Mouse (Mus musculus): ENCODE measurements around the gene Rora. TPM values are rescaled to one million over a fixed set of nuclear protein-coding genes. Genes with fewer than 3 reads are reported as not detected.

The Rora gene
- polyA plus RNA-seq, 1 experiment from 2014 or later, result 5.0 TPM

GRCm38 (mm10) chr9:68656076-68656795 lies 2.6 kb downstream of the Rora start:
- Histone ChIP-seq H3K27me3 (ENCODE audit: insufficient read depth, poor library complexity, severe bottlenecking) (peaks cover 4% of the 10 kb centered on the region; the same call in 1 of the 2 replicates), H3K9me3 (no peaks in the 10 kb centered on the region), H3K27ac (no peak overlapping the region), H3K4me3 (no peak overlapping the region), H3K4me1 (peaks cover 15% of the 10 kb centered on the region; the same call in 1 of the 2 replicates), H3K36me3 (no peaks in the 10 kb centered on the region)
- no peak for DNase-seq (ENCODE audit: low spot score)
- 46% methylated on average over 5 of the region's 5 CpGs for WGBS

GRCm38 (mm10) chr9:68656796-68657130 lies 3.2 kb downstream of the Rora start:
- DNase-seq (ENCODE audit: low spot score), result no peak
- H3K27me3 ChIP-seq (ENCODE audit: insufficient read depth, poor library complexity, severe bottlenecking), result peaks cover 4% of the 10 kb centered on the region; the same call in 1 of the 2 replicates
- H3K9me3 ChIP-seq, result no peaks in the 10 kb centered on the region
- H3K36me3 ChIP-seq, result no peaks in the 10 kb centered on the region
- no peak overlapping the region for H3K27ac ChIP-seq
- H3K4me1 ChIP-seq, result peaks cover 15% of the 10 kb centered on the region; the same call in 1 of the 2 replicates
- WGBS, result 48% methylated on average over 6 of the region's 6 CpGs
- H3K4me3 ChIP-seq, result no peak overlapping the region

- Histone ChIP-seq H3K4me1 (peaks cover 14% of the 10 kb centered on the region), H3K36me3 (no peaks in the 10 kb centered on the region), H3K4me3 (no peak overlapping the region), H3K9me3 (no peaks in the 10 kb centered on the region), H3K27ac (no peak overlapping the region), H3K27me3 (ENCODE audit: insufficient read depth, poor library complexity, severe bottlenecking) (peaks cover 6% of the 10 kb centered on the region; the same call in 1 of the 2 replicates)
- no peak for DNase-seq (ENCODE audit: low spot score)
- 81% methylated on average over 3 of the region's 3 CpGs for WGBS
Measured at GRCm38 (mm10) chr9:68670731-68671130, 17.1 kb downstream of the Rora start.

GRCm38 (mm10) chr9:68672459-68672858 lies 18.9 kb downstream of the Rora start:
- Histone ChIP-seq H3K27ac (no peak overlapping the region), H3K27me3 (ENCODE audit: insufficient read depth, poor library complexity, severe bottlenecking) (peaks cover 6% of the 10 kb centered on the region; the same call in 1 of the 2 replicates), H3K36me3 (no peaks in the 10 kb centered on the region), H3K4me1 (peaks cover 14% of the 10 kb centered on the region), H3K9me3 (no peaks in the 10 kb centered on the region), H3K4me3 (no peak overlapping the region)
- DNase-seq (ENCODE audit: low spot score), result no peak
- WGBS, result 58% methylated on average over 5 of the region's 5 CpGs

- WGBS, result 72% methylated on average over 1 of the region's 1 CpGs
- no peak overlapping the region for H3K27ac ChIP-seq
- no peak for DNase-seq (ENCODE audit: low spot score)
- H3K4me1 ChIP-seq, result peaks cover 14% of the 10 kb centered on the region
- peaks cover 6% of the 10 kb centered on the region; the same call in 1 of the 2 replicates for H3K27me3 ChIP-seq (ENCODE audit: insufficient read depth, poor library complexity, severe bottlenecking)
- no peak overlapping the region for H3K4me3 ChIP-seq
- H3K36me3 ChIP-seq, result no peaks in the 10 kb centered on the region
- no peaks in the 10 kb centered on the region for H3K9me3 ChIP-seq
Measured at GRCm38 (mm10) chr9:68673221-68673620, 19.6 kb downstream of the Rora start.

- Histone ChIP-seq H3K36me3 (no peaks in the 10 kb centered on the region), H3K27ac (no peak overlapping the region), H3K4me1 (peaks cover 12% of the 10 kb centered on the region; the same call in 1 of the 2 replicates), H3K4me3 (no peak overlapping the region), H3K9me3 (no peaks in the 10 kb centered on the region), H3K27me3 (ENCODE audit: insufficient read depth, poor library complexity, severe bottlenecking) (no peaks in the 10 kb centered on the region; the same call in 1 of the 2 replicates)
- DNase-seq (ENCODE audit: low spot score), result no peak
- 85% methylated on average over 12 of the region's 12 CpGs for WGBS
Measured at GRCm38 (mm10) chr9:68679871-68680374, 26.3 kb downstream of the Rora start.

- Histone ChIP-seq H3K9me3 (no peaks in the 10 kb centered on the region), H3K27ac (no peak overlapping the region), H3K4me1 (peaks cover 31% of the 10 kb centered on the region), H3K27me3 (ENCODE audit: insufficient read depth, poor library complexity, severe bottlenecking) (no peaks in the 10 kb centered on the region; the same call in 1 of the 2 replicates), H3K36me3 (no peaks in the 10 kb centered on the region), H3K4me3 (no peak overlapping the region)
- 23% methylated on average over 3 of the region's 3 CpGs for WGBS
- DNase-seq (ENCODE audit: low spot score), result no peak
Measured at GRCm38 (mm10) chr9:68683938-68684337, 30.4 kb downstream of the Rora start.

GRCm38 (mm10) chr9:68685562-68685961 lies 32.0 kb downstream of the Rora start:
- H3K27ac ChIP-seq, result no peak overlapping the region
- peaks cover 29% of the 10 kb centered on the region for H3K4me1 ChIP-seq
- H3K9me3 ChIP-seq, result no peaks in the 10 kb centered on the region
- WGBS, result 20% methylated on average over 5 of the region's 5 CpGs
- no peak overlapping the region for H3K4me3 ChIP-seq
- H3K36me3 ChIP-seq, result no peaks in the 10 kb centered on the region
- no peak for DNase-seq (ENCODE audit: low spot score)
- peaks cover 8% of the 10 kb centered on the region for H3K27me3 ChIP-seq (ENCODE audit: insufficient read depth, poor library complexity, severe bottlenecking)

- H3K4me1 ChIP-seq, result peaks cover 29% of the 10 kb centered on the region
- no peak overlapping the region for H3K4me3 ChIP-seq
- no peaks in the 10 kb centered on the region for H3K36me3 ChIP-seq
- H3K27me3 ChIP-seq (ENCODE audit: insufficient read depth, poor library complexity, severe bottlenecking), result peaks cover 13% of the 10 kb centered on the region
- no peaks in the 10 kb centered on the region for H3K9me3 ChIP-seq
- no peak overlapping the region for H3K27ac ChIP-seq
- 58% methylated on average over 10 of the region's 10 CpGs for WGBS
- no peak for DNase-seq (ENCODE audit: low spot score)
Measured at GRCm38 (mm10) chr9:68687251-68687874, 33.8 kb downstream of the Rora start.

GRCm38 (mm10) chr9:68688151-68688550 lies 34.6 kb downstream of the Rora start:
- peaks cover 18% of the 10 kb centered on the region for H3K27me3 ChIP-seq (ENCODE audit: insufficient read depth, poor library complexity, severe bottlenecking)
- 86% methylated on average over 2 of the region's 2 CpGs for WGBS
- no peaks in the 10 kb centered on the region for H3K36me3 ChIP-seq
- DNase-seq (ENCODE audit: low spot score), result no peak
- H3K4me1 ChIP-seq, result peaks cover 30% of the 10 kb centered on the region
- H3K27ac ChIP-seq, result no peak overlapping the region
- no peak overlapping the region for H3K4me3 ChIP-seq
- no peaks in the 10 kb centered on the region for H3K9me3 ChIP-seq

- DNase-seq (ENCODE audit: low spot score), result no peak
- Histone ChIP-seq H3K27ac (no peak overlapping the region), H3K4me1 (peaks cover 31% of the 10 kb centered on the region), H3K36me3 (no peaks in the 10 kb centered on the region), H3K4me3 (no peak overlapping the region), H3K9me3 (no peaks in the 10 kb centered on the region), H3K27me3 (ENCODE audit: insufficient read depth, poor library complexity, severe bottlenecking) (peaks cover 18% of the 10 kb centered on the region)
- 46% methylated on average over 4 of the region's 4 CpGs for WGBS
Measured at GRCm38 (mm10) chr9:68689351-68689750, 35.8 kb downstream of the Rora start.

- peaks cover 32% of the 10 kb centered on the region for H3K27me3 ChIP-seq (ENCODE audit: insufficient read depth, poor library complexity, severe bottlenecking)
- 51% methylated on average over 4 of the region's 4 CpGs for WGBS
- no peaks in the 10 kb centered on the region for H3K9me3 ChIP-seq
- peaks cover 18% of the 10 kb centered on the region for H3K4me1 ChIP-seq
- no peak overlapping the region for H3K4me3 ChIP-seq
- no peaks in the 10 kb centered on the region for H3K36me3 ChIP-seq
- no peak for DNase-seq (ENCODE audit: low spot score)
- H3K27ac ChIP-seq, result no peak overlapping the region
Measured at GRCm38 (mm10) chr9:68694889-68695495, 41.4 kb downstream of the Rora start.

GRCm38 (mm10) chr9:68695496-68695969 lies 41.9 kb downstream of the Rora start:
- no peak overlapping the region for H3K27ac ChIP-seq
- H3K36me3 ChIP-seq, result no peaks in the 10 kb centered on the region
- no peak overlapping the region for H3K4me3 ChIP-seq
- 50% methylated on average over 16 of the region's 16 CpGs for WGBS
- no peak for DNase-seq (ENCODE audit: low spot score)
- H3K4me1 ChIP-seq, result peaks cover 18% of the 10 kb centered on the region
- H3K27me3 ChIP-seq (ENCODE audit: insufficient read depth, poor library complexity, severe bottlenecking), result peaks cover 26% of the 10 kb centered on the region
- no peaks in the 10 kb centered on the region for H3K9me3 ChIP-seq
